Mouse (Mus musculus) left cerebral cortex, adult 18-20 months (tissue): ENCODE measurements around the gene Gfm2. TPM values are rescaled to one million over a fixed set of nuclear protein-coding genes. Genes with fewer than 3 reads are reported as not detected.
A peak's percentile ranks its signal among the peaks of the same experiment; 100 is the strongest.

Experiments
- DNase-seq, 2 experiments: peaks; one replicate each; pipeline ENCODE4 v3.0.0; 2021 to 2022; ENCODE audit warnings: low spot score in 2 of 2, mixed read lengths in 1 of 2
- total RNA-seq, 2 experiments: library from RNA; stranded (reverse); gene quantifications; 2 replicates each; pipeline ENCODE4 v1.2.3; 2021

The Gfm2 gene
- total RNA-seq, 2 experiments from 2014 or later, result 22.8 to 26.9 TPM

DNA sequence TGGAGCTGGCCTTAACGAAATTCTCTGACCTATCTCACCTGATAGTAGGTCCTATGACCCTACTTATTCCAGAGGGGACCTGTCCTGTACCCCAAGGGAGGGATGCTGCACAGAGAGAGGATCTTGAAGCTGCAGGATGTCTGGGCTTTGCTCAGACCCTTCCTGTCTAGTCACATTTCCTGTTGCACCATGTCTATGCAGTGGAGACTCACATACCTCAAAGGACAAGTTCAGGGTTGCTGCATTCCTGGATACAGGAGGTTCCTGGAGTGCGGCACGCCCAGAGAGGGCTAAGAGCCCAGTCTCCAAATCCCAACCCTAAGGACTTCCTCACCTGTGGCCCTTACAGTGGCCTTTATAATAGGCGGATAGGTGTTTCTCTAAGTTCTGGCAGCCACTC lies 48.6 kb downstream of the Gfm2 start:
- no peak for DNase-seq

DNA sequence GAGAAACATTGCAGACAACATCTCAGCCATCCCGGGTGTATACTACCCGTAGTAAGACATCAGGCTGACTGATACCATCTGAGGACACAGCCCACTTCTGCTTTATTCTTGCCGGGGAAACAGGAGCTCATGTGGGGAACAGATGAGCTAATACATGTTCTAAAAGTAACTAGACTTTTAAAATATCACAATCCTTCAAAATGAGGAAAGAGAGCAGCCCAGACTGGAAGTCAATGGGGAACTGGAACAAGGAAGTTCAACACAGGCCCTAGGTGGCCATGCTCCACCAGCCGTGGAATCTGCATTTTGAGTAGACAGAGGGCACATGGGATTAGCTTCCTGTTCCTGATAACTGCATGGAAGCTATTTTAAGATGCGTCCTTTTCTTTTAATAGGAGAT lies 50.0 kb downstream of the Gfm2 start:
- DNase-seq, result no peak

DNA sequence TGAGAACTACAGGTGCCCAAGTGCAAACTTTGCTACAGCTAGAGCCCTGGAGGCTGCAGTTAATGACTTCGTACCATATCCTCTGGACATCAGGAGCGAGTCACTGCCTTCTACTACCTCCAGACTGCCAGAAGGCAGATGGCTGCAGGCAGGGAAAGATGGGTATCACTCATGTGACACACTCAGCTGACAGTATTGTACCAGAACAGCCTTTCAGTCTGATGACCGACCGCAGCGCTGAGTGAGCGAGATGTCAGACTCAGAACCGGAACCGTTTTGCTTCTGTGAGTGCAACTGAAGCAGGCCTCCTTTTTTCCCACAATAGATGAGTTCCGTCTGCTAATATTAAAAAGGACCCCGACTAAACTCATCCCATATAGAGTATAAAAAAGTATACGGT lies 54.9 kb downstream of the Gfm2 start:
- DNase-seq, result no peak

DNA sequence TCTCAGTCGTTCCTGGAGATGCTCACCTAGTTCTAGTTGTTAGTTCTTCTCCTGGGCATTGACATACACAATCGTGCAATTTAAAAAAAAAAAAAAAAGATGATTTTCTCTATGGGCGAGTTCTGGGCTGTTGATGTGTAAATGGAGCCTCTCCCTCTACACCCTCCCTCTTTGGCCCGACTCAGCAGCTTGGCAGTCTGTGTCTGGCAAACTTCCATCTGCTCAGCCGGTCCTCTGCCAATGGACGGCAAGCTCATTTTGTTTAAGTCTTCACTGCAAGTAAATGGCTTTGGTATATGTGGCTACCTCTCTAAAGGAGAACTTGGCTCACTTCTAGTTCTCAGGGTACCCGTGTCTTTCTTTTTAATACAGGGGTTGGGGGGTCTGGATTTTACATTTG lies 55.7 kb downstream of the Gfm2 start:
- DNase-seq, result peak; percentile 70 to 71

DNA sequence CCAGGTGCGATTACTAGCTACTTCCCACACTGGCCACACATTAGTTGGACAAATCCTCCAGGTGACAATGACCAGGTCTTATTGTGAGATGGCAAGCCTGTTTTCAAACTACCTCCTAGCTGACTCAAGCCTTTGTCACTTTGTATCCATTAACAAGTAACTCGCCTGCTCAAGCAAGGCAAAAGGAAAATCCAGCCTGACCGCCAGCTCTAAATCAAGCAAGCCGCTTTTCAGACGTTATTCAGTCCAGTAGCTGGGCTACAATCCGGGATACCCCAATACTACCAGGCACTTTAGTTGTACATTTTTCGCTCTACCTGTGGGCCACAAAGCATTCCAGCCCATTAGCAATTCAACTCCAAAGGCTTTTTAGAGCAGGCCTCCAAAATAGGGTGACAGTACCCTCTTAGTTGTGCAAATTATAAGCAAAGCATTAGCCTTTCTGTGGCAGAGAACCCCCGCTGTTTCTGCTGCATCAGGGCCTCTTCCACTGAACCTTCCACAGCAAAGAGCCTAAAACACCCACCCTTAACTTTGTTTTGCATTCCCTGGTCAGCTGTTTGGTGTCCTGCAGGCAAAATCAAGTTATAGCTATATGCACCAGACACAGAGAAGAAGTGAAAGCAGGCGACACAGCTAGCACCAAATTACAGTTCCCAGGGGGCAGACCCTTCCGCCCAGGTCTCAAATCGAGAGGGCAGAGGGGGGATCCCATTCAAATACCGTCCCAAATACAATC lies 58.6 kb downstream of the Gfm2 start:
- DNase-seq, result no peak

DNA sequence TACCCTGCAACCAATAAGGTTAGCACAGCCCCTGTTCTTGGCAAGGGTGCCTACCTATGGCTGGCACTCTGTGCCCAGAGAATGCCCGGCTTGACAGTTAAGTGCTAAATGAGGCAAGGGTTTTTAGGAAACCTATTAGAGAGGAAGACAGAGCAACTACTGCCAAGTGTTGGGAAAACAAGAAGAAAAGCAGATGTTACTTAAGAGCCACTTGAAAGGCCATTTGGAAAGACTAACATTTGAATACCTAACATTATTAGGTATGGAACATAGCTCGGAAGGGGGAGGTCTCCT lies 59.1 kb downstream of the Gfm2 start:
- no peak for DNase-seq

DNA sequence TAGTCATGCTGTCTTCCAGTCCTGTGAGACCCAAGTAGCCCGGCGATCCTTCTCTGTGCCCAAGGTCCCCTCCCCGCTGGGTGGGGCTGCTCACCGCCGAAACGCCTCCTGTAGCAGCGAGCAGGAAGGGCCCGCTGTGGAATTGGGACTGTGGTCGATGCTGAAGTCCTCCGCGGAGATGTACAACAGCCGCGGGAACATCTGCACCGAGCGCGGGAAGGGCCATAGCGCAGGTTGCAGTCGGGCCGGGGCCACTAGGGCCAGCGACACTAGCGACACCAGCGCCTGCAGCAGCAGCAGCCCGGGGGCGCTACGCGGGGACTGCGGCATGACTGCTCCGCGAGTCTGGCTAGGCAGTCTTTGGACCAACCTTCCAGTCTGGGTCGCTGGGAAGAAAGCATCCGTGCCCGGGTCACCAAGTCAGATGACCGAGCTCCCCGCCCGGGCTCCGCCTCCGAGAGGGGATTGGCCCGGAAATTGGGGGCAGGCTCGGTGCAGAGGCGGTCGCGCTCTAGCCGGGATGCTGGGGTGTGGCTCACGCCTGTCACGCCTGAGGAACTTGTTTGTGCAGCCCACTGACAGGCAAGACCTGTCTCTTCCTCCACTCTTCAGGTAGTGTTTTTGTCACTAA lies 60.3 kb downstream of the Gfm2 start, which contains the start of gene Hexb:
Gene Hexb, minus strand, starts transcription at position 426 of the 631 bp plus-strand sequence.
- peak; percentile 82 to 90 for DNase-seq

DNA sequence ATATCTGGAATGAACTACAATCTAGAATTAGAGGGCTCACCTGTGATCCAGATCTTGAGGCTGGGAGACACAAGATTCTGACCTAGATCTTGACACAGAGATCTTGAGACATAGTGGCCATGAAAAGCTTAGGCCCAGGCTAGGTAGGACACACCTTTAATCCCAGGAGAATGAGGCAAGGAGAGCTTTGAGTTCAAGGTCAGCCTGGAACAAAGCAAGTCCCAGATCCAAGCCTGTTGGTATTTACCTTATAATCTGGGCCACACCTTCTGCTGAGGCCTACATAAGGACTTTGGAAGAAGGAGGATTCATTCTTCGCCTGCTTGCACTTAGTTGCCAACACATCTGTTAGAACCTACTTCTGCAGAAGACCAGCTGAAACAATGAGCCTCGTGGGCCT lies 61.4 kb downstream of the Gfm2 start:
- DNase-seq, result no peak

DNA sequence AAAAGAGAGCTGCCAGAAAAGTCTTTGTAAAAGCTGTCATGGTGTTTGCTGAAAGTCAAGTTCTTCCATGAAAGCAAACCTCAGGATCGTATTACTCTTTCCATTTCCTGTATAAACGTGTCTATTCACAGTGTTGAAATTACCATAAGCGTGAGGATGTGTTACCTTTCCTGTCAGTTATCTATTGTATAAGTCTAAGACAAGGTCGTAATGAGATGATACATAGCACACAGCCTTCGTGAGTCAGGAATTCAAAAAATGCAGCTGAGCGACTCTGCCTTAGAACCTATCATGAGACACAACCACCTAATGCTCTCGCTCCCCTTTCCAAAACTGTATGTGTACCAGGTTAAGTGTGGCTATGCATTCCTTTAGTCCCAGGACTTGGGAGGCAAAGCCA lies 63.3 kb downstream of the Gfm2 start:
- no peak for DNase-seq

DNA sequence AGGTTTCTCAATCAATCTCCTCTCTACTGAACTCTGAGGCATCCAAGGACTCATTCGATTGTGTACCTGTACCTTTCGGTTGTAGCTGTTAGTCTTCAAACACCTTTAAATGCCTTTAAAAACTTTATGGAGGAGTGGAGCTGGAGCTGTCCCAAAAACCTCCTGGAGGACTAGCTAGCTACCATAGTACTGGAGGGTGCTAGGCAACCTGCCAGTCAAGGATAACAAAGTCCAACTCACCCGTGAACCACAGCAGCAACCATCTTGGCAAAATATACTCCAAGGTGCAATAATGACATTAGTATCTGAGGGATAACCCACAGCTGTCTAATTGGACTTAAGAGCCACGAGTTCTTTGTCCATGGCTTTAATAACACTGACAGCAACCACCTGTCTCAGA lies 64.2 kb downstream of the Gfm2 start:
- no peak for DNase-seq

DNA sequence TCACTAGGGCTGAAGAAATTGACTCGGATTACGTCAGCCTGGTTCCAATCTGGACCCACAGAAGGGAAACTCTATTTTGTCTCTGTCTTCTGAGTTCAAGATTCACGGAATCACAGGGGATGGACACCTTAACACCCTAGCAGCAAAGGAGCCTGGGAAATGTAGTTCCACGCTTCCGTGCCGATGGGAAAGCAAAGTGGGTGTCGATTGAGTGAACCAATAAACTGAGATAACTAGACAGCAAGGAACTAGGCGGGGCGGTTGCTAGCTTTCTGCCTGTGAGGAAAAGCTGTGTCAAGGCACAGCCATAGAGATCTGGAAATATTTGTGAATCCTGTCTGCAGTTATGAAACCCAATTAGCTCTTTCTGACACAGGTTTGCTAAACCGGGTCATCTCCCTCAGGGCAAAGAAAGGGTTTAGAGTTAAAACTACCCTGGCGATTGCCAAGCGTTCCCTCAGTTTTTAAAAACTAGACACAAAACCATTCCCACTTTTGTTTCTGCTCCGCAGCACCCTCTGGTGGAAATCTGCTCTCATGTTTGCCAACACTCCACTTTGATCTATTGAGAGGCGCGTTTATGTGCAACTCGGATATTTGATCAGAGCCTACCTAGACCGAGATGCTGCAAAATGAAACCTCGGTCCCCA lies 67.4 kb downstream of the Gfm2 start:
- peak; percentile 90 to 92 for DNase-seq

DNA sequence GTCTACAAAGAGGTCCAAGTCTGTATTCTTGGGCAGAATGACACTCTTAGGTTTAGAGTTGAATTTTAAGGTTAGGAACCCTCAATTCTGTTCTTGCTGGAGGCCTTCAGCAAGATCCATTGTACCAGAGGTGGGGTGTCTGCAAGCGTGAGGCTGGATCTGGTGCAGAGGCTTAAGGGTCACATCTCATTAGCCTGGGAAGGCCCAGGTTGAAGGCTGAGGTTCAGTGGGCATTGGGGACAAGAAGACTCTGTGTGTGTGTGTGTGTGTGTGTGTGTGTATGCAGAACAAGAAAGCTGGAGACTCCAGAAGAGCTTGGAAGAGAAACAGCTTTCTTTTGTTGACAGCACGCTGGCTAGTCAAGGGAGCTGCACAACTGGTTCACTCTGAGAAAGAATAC lies 68.3 kb downstream of the Gfm2 start:
- DNase-seq, result no peak

DNA sequence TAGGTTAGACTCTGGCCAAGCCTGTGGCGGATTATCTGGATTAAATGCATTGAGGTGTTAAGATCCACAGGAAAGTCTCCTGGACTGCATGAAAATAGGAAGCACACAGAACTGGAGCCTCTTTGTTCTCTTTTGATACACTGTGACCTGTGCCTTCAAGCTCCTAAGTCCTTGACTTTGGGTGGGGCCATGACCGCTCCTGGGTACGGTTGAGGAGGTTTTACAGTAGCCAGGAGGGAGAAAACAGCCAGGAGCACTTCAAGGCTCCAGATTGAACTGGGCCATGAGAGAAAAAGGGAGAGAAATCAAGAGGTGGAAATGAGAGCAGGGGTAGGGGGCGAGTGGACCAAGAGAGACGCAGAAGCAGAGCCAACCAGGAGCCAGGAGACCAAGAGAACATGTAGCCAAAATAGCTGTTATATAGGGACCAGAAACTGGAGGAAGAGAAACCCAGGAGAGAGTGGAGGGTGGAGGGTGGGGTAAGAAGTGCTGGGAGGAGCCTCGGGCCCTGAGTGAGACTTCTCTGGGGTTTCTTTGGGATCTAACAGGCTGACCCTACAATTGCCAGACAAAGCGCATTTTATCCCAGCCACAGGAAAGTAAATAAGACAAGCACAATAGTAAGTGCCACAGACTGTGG lies 69.9 kb downstream of the Gfm2 start:
- no peak for DNase-seq

DNA sequence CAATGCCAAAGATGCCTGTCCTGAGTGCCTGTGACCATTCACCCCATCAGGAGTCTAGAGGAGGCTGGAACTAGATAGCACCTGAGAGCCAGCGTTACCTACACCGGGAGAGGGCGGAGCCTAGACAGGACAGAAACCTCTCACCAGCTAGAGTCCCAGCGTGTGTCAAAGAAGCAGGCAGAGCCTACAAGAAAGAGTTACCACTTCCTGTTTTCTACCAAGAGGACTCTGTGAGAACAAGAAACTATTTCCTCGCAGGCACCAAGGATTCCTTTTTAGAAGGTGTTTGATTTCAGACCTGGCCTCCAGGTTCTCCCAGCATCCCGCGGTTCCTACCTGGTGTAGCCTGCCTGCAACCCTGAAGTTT lies 70.4 kb downstream of the Gfm2 start:
- no peak for DNase-seq

DNA sequence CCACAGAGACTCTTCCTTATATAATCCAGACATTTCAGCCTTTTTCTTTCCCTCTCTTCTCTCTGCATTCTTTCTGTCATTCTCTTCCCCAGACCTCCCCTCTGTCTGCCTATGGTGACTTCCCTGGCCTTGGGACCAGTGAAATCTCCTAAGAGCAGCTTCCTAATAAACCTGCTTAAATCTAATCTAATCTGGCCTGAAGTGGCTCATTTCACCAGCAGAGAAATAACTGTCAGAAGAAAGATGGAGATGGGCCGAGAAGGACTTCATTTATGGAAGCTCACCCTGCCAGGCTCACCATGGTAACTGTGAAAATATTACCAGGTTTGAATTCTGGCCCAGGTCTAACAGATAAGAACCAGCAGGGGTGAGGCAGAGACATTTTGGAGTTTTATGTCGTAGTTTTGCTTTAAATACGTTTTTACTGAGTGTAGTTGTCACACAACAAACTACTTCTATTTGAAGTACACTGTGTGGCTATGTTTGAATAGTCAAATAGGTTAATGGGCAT lies 70.8 kb downstream of the Gfm2 start:
- DNase-seq, result no peak

DNA sequence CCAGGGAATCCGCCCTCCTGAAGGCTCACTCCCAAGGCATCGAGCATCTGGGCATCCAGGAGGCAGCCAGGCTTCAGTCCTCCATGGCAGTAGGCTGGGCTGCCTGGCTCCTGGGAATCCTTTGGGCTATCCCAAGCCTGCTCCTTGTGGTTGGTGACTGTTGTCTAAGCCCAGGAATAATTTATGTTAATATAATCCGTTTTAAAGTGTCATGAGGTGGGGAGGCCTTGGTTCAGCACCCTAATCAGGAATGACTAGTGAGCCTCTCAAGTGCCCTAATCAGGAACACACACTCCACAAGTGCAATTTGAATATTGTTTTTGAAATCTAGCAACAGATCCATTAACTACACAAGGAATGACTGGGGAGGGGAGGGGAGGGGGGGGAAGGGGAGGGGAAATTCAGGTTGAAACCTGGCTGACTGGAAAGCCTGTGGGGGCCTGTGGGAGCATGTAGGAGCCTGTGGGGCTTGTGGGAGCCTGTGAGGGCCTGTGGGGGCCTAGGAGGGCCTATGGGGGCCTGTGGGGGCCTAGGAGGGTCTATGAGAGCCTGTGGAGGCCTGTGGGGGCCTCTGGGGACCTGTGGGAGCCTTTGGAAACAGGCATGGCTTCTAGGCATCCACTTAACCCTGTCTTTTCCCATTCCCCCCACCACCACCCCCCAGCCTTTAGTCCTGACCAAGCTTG lies 77.0 kb downstream of the Gfm2 start:
- DNase-seq, result no peak

DNA sequence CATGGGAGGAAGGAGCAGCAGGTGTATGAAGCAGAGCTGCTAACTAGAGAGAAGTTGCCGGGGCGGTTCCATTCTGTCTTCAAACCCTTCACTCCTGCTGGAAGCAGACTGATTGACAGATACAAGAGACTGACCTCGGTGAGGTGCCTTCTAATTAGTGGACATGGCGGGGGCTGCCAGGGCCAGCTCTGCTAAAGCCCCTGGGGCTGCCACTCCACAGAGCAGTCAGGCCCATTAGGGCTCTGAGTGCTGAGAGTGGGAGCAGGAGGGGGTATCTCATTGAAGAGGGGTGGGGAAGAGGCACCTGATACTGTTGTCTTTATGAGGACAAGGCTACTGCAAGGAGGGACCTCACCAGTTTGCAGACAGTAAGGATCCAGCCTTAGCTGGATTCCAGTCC lies 77.8 kb downstream of the Gfm2 start:
- no peak for DNase-seq

DNA sequence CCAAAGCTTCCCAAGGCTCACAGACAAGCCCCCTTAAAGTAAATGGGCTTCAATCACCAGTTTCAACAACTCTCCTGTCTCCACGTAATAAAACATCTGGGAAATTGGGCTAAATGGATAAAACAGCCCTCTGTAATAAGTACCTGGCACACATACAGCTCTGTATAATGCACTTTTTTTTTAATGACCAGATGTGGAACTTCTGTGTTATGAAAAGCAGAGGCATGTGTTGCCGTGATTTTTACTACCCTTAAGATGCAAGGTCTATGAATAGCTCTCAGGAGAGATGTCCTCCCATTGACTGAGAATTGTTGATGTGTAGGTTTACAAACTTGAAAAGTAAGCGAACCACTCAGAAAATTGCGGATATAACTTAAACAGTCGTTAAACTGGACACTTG lies 78.5 kb downstream of the Gfm2 start:
- DNase-seq, result no peak

DNA sequence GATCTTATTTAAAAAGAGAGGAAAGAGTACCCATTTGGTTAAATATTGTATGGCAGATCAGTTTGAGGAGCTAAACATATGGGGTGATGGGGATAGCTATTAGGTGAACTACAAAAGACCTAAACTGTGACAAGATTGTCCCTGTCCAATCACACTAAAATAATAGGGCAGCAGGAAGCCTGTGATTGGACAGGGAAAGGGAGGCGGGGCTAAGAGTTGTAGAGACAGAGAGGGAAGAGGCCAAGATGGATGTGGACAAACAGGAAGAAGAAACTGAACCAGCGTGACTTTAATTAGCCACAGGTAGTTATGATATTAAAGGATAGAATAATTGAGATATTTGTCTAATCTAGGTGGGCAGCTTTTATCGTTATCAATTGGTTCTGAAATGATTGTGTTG lies 82.3 kb downstream of the Gfm2 start:
- no peak for DNase-seq

DNA sequence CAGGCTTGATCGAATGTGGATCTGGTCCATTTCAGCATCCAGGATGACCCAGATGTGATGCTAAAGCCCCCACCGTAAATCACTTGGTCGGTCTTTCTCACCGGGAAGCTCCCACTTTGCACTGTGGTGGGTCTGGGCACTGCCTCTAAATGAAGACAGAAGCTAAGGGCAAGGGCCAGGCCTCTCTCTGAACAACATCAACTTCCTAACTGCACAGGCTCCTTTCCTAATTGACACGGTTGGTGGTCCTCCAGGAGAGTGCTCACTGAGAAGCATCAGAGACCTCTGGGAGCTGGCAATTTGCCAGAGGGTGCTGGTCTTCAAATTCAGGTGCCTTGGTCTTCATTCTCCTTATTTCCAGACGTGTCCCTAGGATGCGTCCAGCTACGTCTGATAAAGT lies 86.1 kb downstream of the Gfm2 start:
- no peak for DNase-seq

DNA sequence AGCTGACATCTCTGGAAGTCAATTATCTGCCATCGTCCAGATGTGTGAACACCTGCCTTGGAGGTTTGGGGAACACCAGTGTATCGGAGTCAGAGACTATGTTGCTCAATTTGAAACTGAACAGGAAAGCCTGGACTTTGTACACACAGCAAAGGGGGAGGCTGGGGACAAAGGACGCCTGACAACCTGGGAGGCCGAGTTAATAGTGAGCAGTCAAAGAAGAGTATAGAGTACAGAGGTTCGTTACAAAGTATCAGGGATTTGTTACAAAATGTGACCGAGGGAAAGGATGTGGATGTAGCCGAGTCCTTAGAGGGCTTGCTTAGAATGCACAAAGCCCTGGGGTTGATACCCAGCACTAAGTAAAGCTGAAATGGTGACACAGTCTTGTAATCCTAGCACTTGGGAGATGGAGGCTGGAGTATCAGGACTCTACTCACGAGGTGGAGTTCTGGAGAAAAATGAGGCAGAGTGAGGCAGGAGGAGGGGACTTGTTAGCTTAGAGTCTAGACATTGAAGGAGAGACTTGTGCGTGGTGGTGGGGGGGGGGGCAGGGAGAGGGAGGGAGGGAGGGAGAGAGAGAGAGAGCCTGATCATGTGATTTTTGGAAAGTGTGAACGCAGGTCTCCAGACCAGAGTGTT lies 86.7 kb downstream of the Gfm2 start:
- no peak for DNase-seq
